Comparison of ENCODE assay signal across 25 mouse cellular contexts in genomic region chr5:16654022-16654421, GRCm38 (mm10).
DNase-seq lines count a peak whose midpoint lies in the region; ATAC-seq and TF ChIP-seq lines count a peak whose summit lies in the region.
"Had no signal": no experiment of that assay in that cellular context is flagged by ENCODE, and none has a peak within 500 bp of the region (broad histone marks: within the 10 kb centered on the region; RNA-seq: fewer than 3 reads in every experiment).

No protein-coding gene starts in this region.

- H3K4me3 ChIP-seq in heart, embryonic 13.5 days = no peak overlapping the region
- H3K4me3 ChIP-seq in heart, embryonic 11.5 days (ENCODE audit: low read depth, low read length) = no peak overlapping the region
- no peak overlapping the region for H3K4me3 ChIP-seq in lung, embryonic 15.5 days
- no peak overlapping the region for H3K4me3 ChIP-seq in lung, postnatal 0 days (ENCODE audit: low read depth, low read length)
- H3K4me3 ChIP-seq: heart, embryonic 10.5 days; hindbrain, embryonic 13.5 days; kidney, embryonic 15.5 days; liver, embryonic 15.5 days had no signal

- H3K9me3 ChIP-seq in heart, embryonic 13.5 days = no peaks in the 10 kb centered on the region
- H3K9me3 ChIP-seq in heart, embryonic 11.5 days (replicated peaks; ENCODE audit: control insufficient read depth, low read length) = no peaks in the 10 kb centered on the region
- no peaks in the 10 kb centered on the region for H3K9me3 ChIP-seq in lung, embryonic 15.5 days
- H3K9me3 ChIP-seq in lung, postnatal 0 days (ENCODE audit: low read length) = no peaks in the 10 kb centered on the region
- H3K9me3 ChIP-seq: heart, embryonic 10.5 days; hindbrain, embryonic 13.5 days; kidney, embryonic 15.5 days; liver, embryonic 15.5 days had no signal

- no peak overlapping the region for H3K27ac ChIP-seq in heart, embryonic 13.5 days (replicated peaks)
- H3K27ac ChIP-seq in heart, embryonic 11.5 days (ENCODE audit: low read depth, low read length) = no peak overlapping the region
- H3K27ac ChIP-seq in lung, embryonic 15.5 days = no peak overlapping the region
- H3K27ac ChIP-seq in lung, postnatal 0 days (ENCODE audit: low read length) = no peak overlapping the region
- H3K27ac ChIP-seq: heart, embryonic 10.5 days; hindbrain, embryonic 13.5 days; kidney, embryonic 15.5 days; liver, embryonic 15.5 days had no signal

- DNase-seq in lung, postnatal 0 days (ENCODE audit: low spot score) = no peak
- no peak for DNase-seq in layer of hippocampus, adult 8-10 months (ENCODE audit: low spot score in 2 of 2)
- no peak for DNase-seq in left cerebral cortex, adult 9 months (ENCODE audit: low spot score in 2 of 2)
- DNase-seq: adrenal gland, adult 2 months; cerebellum, adult 2 months; cerebellum, postnatal 14 days; gastrocnemius, postnatal 25 days; heart, adult 11 months; heart, postnatal 4 days; kidney, adult 18-20 months; kidney, postnatal 4 days; layer of hippocampus, postnatal 36 days; midbrain, embryonic 14.5 days; thymus, postnatal 4 days had no signal

- TF ChIP-seq EP300 in lung, postnatal 0 days (IDR thresholded peaks at IDR 0.05) = no peak

- H3K4me1 ChIP-seq in heart, embryonic 13.5 days = peaks cover 9% of the 10 kb centered on the region
- no peaks in the 10 kb centered on the region for H3K4me1 ChIP-seq in heart, embryonic 11.5 days (ENCODE audit: control insufficient read depth, insufficient read depth, low read length)
- H3K4me1 ChIP-seq in lung, embryonic 15.5 days = 0 out of 2 replicates have a peak, but pooled peaks cover 7% of the 10 kb centered on the region
- H3K4me1 ChIP-seq in lung, postnatal 0 days (ENCODE audit: insufficient read depth, low read depth, low read length) = no peaks in the 10 kb centered on the region
- H3K4me1 ChIP-seq: heart, embryonic 10.5 days; hindbrain, embryonic 13.5 days; kidney, embryonic 15.5 days; liver, embryonic 15.5 days had no signal

- 3% methylated on average over 7 of the region's 7 CpGs for WGBS in heart, embryonic 13.5 days
- WGBS in heart, embryonic 11.5 days (ENCODE audit: insufficient replicate concordance) = 2% methylated on average over 7 of the region's 7 CpGs
- under 1% methylated on average over 7 of the region's 7 CpGs for WGBS in lung, embryonic 15.5 days
- 3% methylated on average over 7 of the region's 7 CpGs for WGBS in lung, postnatal 0 days

- no peaks in the 10 kb centered on the region for H3K36me3 ChIP-seq in heart, embryonic 13.5 days
- no peaks in the 10 kb centered on the region for H3K36me3 ChIP-seq in heart, embryonic 11.5 days (ENCODE audit: control insufficient read depth, insufficient read depth, low read length)
- no peaks in the 10 kb centered on the region for H3K36me3 ChIP-seq in lung, embryonic 15.5 days
- H3K36me3 ChIP-seq in lung, postnatal 0 days (ENCODE audit: insufficient read depth, low read length) = no peaks in the 10 kb centered on the region
- H3K36me3 ChIP-seq: heart, embryonic 10.5 days; hindbrain, embryonic 13.5 days; kidney, embryonic 15.5 days; liver, embryonic 15.5 days had no signal

- no peak for ATAC-seq in heart, embryonic 13.5 days (ENCODE audit: extremely low read depth, insufficient number of reproducible peaks, low FRiP score, low TSS enrichment)
- no peak for ATAC-seq in heart, embryonic 11.5 days (replicated peaks; ENCODE audit: insufficient number of reproducible peaks, low FRiP score, low TSS enrichment)
- ATAC-seq in lung, embryonic 15.5 days (ENCODE audit: borderline replicate concordance, extremely low read depth, low FRiP score, low TSS enrichment) = peak; percentile 31; the same call in 1 of the 2 replicates
- no peak for ATAC-seq in lung, postnatal 0 days
- ATAC-seq in common myeloid progenitor, adult 5-6 weeks (replicated peaks; ENCODE audit: low read depth, poor library complexity, severe bottlenecking) = peak; percentile 62
- ATAC-seq: activated CD4-positive, CD25-positive, alpha-beta regulatory T cell, adult 4 months; CD4-positive, CD25-positive, alpha-beta regulatory T cell, adult 4 months; forebrain, embryonic 14.5 days had no signal

- 0 out of 2 replicates have a peak overlapping the region, but pooled peaks have one; percentile 13 for H3K4me2 ChIP-seq in heart, embryonic 13.5 days
- H3K4me2 ChIP-seq in heart, embryonic 11.5 days = no peak overlapping the region
- H3K4me2 ChIP-seq in lung, embryonic 15.5 days = no peak overlapping the region
- no peak overlapping the region for H3K4me2 ChIP-seq in lung, postnatal 0 days (replicated peaks; ENCODE audit: low read depth, low read length)
- H3K4me2 ChIP-seq: hindbrain, embryonic 13.5 days; kidney, embryonic 15.5 days; liver, embryonic 15.5 days had no signal

- no peaks in the 10 kb centered on the region for H3K27me3 ChIP-seq in heart, embryonic 13.5 days (replicated peaks)
- H3K27me3 ChIP-seq in heart, embryonic 11.5 days (ENCODE audit: control insufficient read depth, insufficient read depth, low read length) = no peaks in the 10 kb centered on the region
- peaks cover 7% of the 10 kb centered on the region; the same call in 1 of the 2 replicates for H3K27me3 ChIP-seq in lung, embryonic 15.5 days
- no peaks in the 10 kb centered on the region for H3K27me3 ChIP-seq in lung, postnatal 0 days (replicated peaks; ENCODE audit: insufficient read depth, low read length)
- H3K27me3 ChIP-seq: hindbrain, embryonic 13.5 days; kidney, embryonic 15.5 days; liver, embryonic 15.5 days had no signal

- no peak overlapping the region for H3K9ac ChIP-seq in heart, embryonic 13.5 days
- H3K9ac ChIP-seq in heart, embryonic 11.5 days (ENCODE audit: low read depth, low read length) = no peak overlapping the region
- no peak overlapping the region for H3K9ac ChIP-seq in lung, embryonic 15.5 days
- no peak overlapping the region for H3K9ac ChIP-seq in lung, postnatal 0 days (replicated peaks; ENCODE audit: low read depth)
- H3K9ac ChIP-seq: hindbrain, embryonic 13.5 days; kidney, embryonic 15.5 days; liver, embryonic 15.5 days had no signal

- no peak for TF ChIP-seq CTCF in lung, postnatal 0 days (IDR thresholded peaks at IDR 0.05)

Comparison
In these comparisons a context has a peak if more than half of its experiments do, and no peak if none do; other contexts are left out.
1. ATAC-seq: peak in lung, embryonic 15.5 days (single experiment) and common myeloid progenitor, adult 5-6 weeks (single experiment); none in heart, embryonic 13.5 days (single experiment), heart, embryonic 11.5 days (single experiment) and lung, postnatal 0 days (single experiment).